Mouse (Mus musculus) thymus, adult 2 months (tissue): Measurements from ENCODE around the gene Asic3.

Experiments
- CTCF ChIP-seq: fragments of 200-500 bp; IDR thresholded peaks from 2 replicates; pipeline ENCODE4 v1.5.1; 2012; ENCODE audit warnings: mild to moderate bottlenecking, control low read depth, low read length, moderate library complexity, borderline replicate concordance; ENCODE audit not compliant: control insufficient read depth, poor library complexity, insufficient read depth; ENCODE audit errors: extremely low read depth
- POLR2A ChIP-seq: fragments of 200-500 bp; IDR thresholded peaks from 2 replicates; pipeline ENCODE4 v1.6.1; 2012; ENCODE audit warnings: mild to moderate bottlenecking, low read length, control low read depth, moderate library complexity; ENCODE audit not compliant: control insufficient read depth, poor library complexity, insufficient read depth; ENCODE audit errors: extremely low read depth

DNA sequence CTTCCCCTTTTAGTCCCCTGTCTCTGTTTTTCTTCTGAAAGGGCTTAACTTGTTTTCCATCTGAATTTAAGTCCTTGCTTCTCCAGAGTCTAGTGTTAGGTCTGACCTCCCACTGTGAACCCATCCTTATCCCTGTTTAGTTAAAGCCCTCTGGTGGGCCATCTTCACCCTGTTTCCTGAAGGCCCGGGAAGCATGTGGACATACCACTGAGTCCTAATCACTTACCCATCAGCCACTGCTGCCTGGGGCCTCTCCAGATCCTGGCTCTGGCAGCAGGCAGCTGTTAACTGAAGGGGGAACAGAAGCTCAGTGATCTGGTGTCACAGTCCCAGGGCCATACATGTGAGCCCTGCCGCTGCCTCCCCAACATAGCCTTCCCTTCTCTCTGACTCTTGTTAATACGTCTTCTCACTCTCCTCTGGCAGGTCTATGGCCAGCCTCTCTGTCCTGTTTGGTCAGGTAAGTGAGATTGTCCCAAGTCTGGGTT is 7.8 kb upstream of the Asic3 start:
- TF ChIP-seq POLR2A (no peak), CTCF (no peak)
